Mouse (Mus musculus): ENCODE data around the gene Rbbp8nl.
A peak's percentile ranks its signal among the peaks of the same experiment; 100 is the strongest.
"Not testable (repeated sequence)": the region's sequence is repeated elsewhere in the genome, so short reads cannot be mapped to it uniquely, and the experiment has no call there.

The Rbbp8nl gene

GRCm38 (mm10) chr2:180279321-180279720 is 10.4 kb downstream of the Rbbp8nl start:
- DNase-seq = no peak

- DNase-seq = no peak
Observed at GRCm38 (mm10) chr2:180277773-180278320, 11.8 kb downstream of the Rbbp8nl start.

- DNase-seq = no peak
Observed at GRCm38 (mm10) chr2:180276851-180277259, 12.8 kb downstream of the Rbbp8nl start.

GRCm38 (mm10) chr2:180276385-180276784 is 13.3 kb downstream of the Rbbp8nl start:
- DNase-seq = no peak

GRCm38 (mm10) chr2:180275836-180276235 is 13.8 kb downstream of the Rbbp8nl start:
- peak; percentile 92 for DNase-seq

GRCm38 (mm10) chr2:180274523-180274922 is 15.2 kb downstream of the Rbbp8nl start:
- DNase-seq = no peak

GRCm38 (mm10) chr2:180273394-180274244 is 16.1 kb downstream of the Rbbp8nl start, which contains the start of gene Cables2:
Gene Cables2 (minus strand): TSS chr2:180273496.
- DNase-seq = peak; percentile 99

- no peak for DNase-seq
Observed at GRCm38 (mm10) chr2:180272884-180273321, 16.8 kb downstream of the Rbbp8nl start.

GRCm38 (mm10) chr2:180271804-180272395 is 17.8 kb downstream of the Rbbp8nl start:
- no peak for DNase-seq

- no peak for DNase-seq
Observed at GRCm38 (mm10) chr2:180270537-180271255, 19.0 kb downstream of the Rbbp8nl start.

- no peak for DNase-seq
Observed at GRCm38 (mm10) chr2:180269329-180269728, 20.4 kb downstream of the Rbbp8nl start.

- DNase-seq = no peak
Observed at GRCm38 (mm10) chr2:180267955-180268354, 21.7 kb downstream of the Rbbp8nl start.

GRCm38 (mm10) chr2:180262891-180263290 is 26.8 kb downstream of the Rbbp8nl start:
- no peak for DNase-seq

- DNase-seq = no peak
Observed at GRCm38 (mm10) chr2:180262441-180262840, 27.2 kb downstream of the Rbbp8nl start.

GRCm38 (mm10) chr2:180261901-180262300 is 27.8 kb downstream of the Rbbp8nl start:
- DNase-seq = no peak

- DNase-seq = no peak
Observed at GRCm38 (mm10) chr2:180260610-180261480, 28.8 kb downstream of the Rbbp8nl start.

GRCm38 (mm10) chr2:180259826-180260609 is 29.7 kb downstream of the Rbbp8nl start:
- DNase-seq = not testable (repeated sequence)

- not testable (repeated sequence) for DNase-seq
Observed at GRCm38 (mm10) chr2:180258951-180259484, 30.7 kb downstream of the Rbbp8nl start.

GRCm38 (mm10) chr2:180257963-180258865 is 31.5 kb downstream of the Rbbp8nl start:
- DNase-seq = no peak
